Mouse (Mus musculus) midbrain, embryonic 16.5 days (tissue): Measurements from ENCODE around the gene Rhbdf1. TPM values are rescaled to one million over a fixed set of nuclear protein-coding genes. Genes with fewer than 3 reads are reported as not detected.

Source experiments
- ATAC-seq: fragments of 200-750 bp; cut with Nextera tagmentation; 2 replicates; pipeline ENCODE4 v1.8.0; 2017; ENCODE audit warnings: moderate TSS enrichment
- H3K27ac ChIP-seq: fragments of 300-500 bp; sonication (generic); 2 replicates; pipeline ENCODE4 v1.5.1; 2014; ENCODE audit warnings: mild to moderate bottlenecking, low read length, mixed read lengths
- H3K27me3 ChIP-seq: fragments of 300-500 bp; sonication (generic); 2 replicates; pipeline ENCODE4 v1.6.1; 2014; ENCODE audit warnings: low read depth, low read length, mixed read lengths; ENCODE audit not compliant: control insufficient read depth, insufficient read depth
- H3K36me3 ChIP-seq: fragments of 300-500 bp; sonication (generic); 2 replicates; pipeline ENCODE4 v1.6.1; 2014; ENCODE audit warnings: mild to moderate bottlenecking, low read length, moderate library complexity, mixed read lengths; ENCODE audit not compliant: control insufficient read depth, insufficient read depth
- H3K4me1 ChIP-seq: fragments of 300-500 bp; sonication (generic); 2 replicates; pipeline ENCODE4 v1.6.1; 2014; ENCODE audit warnings: mild to moderate bottlenecking, low read length, mixed read lengths; ENCODE audit not compliant: control insufficient read depth, insufficient read depth
- H3K4me2 ChIP-seq: fragments of 300-500 bp; sonication (generic); 2 replicates; pipeline ENCODE4 v1.6.1; 2014; ENCODE audit warnings: mild to moderate bottlenecking, low read length, mixed read lengths
- H3K4me3 ChIP-seq: fragments of 300-500 bp; sonication (generic); 2 replicates; pipeline ENCODE4 v1.5.1; 2014; ENCODE audit warnings: low read depth, mild to moderate bottlenecking, low read length, moderate library complexity, mixed read lengths
- H3K9ac ChIP-seq: fragments of 300-500 bp; sonication (generic); 2 replicates; pipeline ENCODE4 v1.6.1; 2014; ENCODE audit warnings: low read depth, low read length, mixed read lengths
- H3K9me3 ChIP-seq: fragments of 300-500 bp; sonication (generic); replicated peaks from 2 replicates; pipeline ENCODE4 v1.6.1; 2014; ENCODE audit warnings: mild to moderate bottlenecking, low read length, mixed read lengths; ENCODE audit not compliant: control insufficient read depth, poor library complexity, severe bottlenecking
- WGBS: fragments of 180-500 bp; shearing (Covaris S2); extraction: QIAGEN DNeasy Blood & Tissue Kit; methylation state at CpG from one replicate; pipeline ENCODE4 v1.1.7; 2014; 5-methylcytosine and 5-hydroxymethylcytosine counted together
- polyA plus RNA-seq: library from polyadenylated mRNA; unstranded; fragments of >200 nt; fragmentation: Nextera tagmentation; extraction: Ambion mirVana; gene quantifications from 2 replicates; pipeline ENCODE4 v1.2.1, GENCODE M21; 2015

Rhbdf1 gene
- polyA plus RNA-seq, 1 experiment from 2014 or later: 24.0 TPM

- no peak overlapping the region for H3K27ac ChIP-seq
- H3K4me3 ChIP-seq: no peak overlapping the region
- whole genome bisulfite sequencing: 70% methylated on average over 3 of the region's 3 CpGs
- no peaks in the 10 kb centered on the region for H3K9me3 ChIP-seq
- H3K9ac ChIP-seq: no peak overlapping the region
- ATAC-seq: no peak
- no peaks in the 10 kb centered on the region for H3K4me1 ChIP-seq
- H3K36me3 ChIP-seq: peaks cover 19% of the 10 kb centered on the region
- H3K27me3 ChIP-seq: no peaks in the 10 kb centered on the region
- no peak overlapping the region for H3K4me2 ChIP-seq
Measured at GRCm38 (mm10) chr11:32244064-32244463, 22.0 kb upstream of the Rhbdf1 start.

DNA sequence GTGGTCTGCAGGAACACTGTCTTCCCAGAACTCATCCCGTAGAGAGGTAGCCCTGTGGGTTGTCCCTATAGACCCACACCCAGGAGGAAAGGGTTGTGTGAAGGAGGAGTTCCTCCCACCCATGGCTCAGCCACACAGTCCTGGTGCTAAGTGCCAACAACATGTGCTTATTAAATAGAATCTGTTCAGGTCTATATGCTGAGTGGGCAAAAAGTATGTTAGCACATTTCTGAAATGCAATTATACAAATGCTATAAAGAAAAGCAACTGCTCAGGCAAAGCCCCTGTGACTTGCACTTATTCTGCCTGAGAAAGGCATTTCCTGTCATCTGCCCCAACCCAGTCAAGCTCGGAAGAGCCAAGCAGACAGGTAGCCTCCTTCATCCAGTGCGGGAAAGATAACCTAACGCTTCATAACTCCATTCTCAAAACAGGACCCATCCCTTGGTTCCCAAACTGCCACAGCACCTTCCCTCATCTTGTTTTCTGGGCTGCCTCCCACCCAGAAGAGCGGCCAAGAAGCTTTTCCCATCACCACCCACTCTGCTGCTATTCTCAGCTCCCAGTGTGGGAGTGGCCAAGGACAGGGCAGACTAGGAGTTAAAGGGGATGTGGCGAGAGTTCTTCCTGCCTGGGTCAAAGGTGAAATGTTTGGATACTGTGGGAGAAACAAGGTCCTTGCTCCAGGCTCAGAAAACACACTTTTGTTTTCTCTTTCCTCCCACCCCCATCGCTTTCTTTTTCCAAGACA, 21.3 kb upstream of the Rhbdf1 start:
- Histone ChIP-seq H3K9ac (no peak overlapping the region), H3K4me3 (no peak overlapping the region), H3K27ac (no peak overlapping the region), H3K27me3 (no peaks in the 10 kb centered on the region), H3K9me3 (no peaks in the 10 kb centered on the region), H3K4me2 (no peak overlapping the region), H3K36me3 (peaks cover 19% of the 10 kb centered on the region), H3K4me1 (no peaks in the 10 kb centered on the region)
- no peak for ATAC-seq
- WGBS: 80% methylated on average over 7 of the region's 7 CpGs

DNA sequence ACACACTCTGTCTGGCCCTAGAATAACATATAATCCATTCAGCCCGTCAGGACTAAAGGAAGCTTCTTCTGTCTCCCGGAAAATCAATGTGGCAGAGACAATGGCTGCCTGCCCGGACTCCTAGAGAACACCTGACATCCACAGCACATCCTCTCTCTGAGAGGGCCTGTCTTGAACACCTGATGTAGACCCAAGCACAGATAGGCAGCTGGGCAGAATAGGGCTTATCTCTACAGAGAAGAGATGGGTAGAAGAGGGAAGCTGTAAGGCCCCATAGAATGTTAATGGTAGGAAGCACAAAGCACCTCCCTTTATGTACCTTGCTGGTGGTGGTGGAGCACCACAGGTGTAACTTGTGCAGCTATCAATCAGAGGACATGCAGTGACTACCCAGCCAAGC, 20.1 kb upstream of the Rhbdf1 start:
- Histone ChIP-seq H3K4me2 (no peak overlapping the region), H3K9me3 (no peaks in the 10 kb centered on the region), H3K27me3 (no peaks in the 10 kb centered on the region), H3K4me1 (no peaks in the 10 kb centered on the region), H3K4me3 (no peak overlapping the region), H3K36me3 (peaks cover 16% of the 10 kb centered on the region), H3K9ac (no peak overlapping the region), H3K27ac (no peak overlapping the region)
- no peak for ATAC-seq
- WGBS: 70% methylated on average over 3 of the region's 3 CpGs

DNA sequence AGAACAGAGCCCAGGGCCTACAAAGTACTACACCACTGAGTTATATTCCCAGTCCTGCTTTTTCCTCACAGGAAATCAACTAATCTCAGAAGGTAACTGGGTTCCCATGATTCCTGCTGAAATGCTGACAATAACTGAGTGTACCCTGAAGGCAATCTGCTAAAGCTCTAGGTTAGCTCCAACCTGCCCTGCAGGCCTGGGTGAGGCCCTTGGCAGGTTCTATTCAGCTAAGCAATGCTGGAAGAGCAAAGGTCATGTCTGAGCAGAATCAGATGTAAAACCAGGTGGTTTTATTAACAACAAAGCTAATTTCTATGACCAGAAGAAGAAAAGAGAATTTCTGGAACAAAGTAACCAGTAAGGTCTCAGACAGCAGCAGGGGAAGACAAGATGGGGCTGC, 19.3 kb upstream of the Rhbdf1 start:
- no peak overlapping the region for H3K4me2 ChIP-seq
- H3K9me3 ChIP-seq: no peaks in the 10 kb centered on the region
- no peak for ATAC-seq
- H3K27ac ChIP-seq: no peak overlapping the region
- H3K4me3 ChIP-seq: no peak overlapping the region
- peaks cover 9% of the 10 kb centered on the region for H3K36me3 ChIP-seq
- peaks cover 3% of the 10 kb centered on the region for H3K4me1 ChIP-seq
- no peak overlapping the region for H3K9ac ChIP-seq
- no peaks in the 10 kb centered on the region for H3K27me3 ChIP-seq

DNA sequence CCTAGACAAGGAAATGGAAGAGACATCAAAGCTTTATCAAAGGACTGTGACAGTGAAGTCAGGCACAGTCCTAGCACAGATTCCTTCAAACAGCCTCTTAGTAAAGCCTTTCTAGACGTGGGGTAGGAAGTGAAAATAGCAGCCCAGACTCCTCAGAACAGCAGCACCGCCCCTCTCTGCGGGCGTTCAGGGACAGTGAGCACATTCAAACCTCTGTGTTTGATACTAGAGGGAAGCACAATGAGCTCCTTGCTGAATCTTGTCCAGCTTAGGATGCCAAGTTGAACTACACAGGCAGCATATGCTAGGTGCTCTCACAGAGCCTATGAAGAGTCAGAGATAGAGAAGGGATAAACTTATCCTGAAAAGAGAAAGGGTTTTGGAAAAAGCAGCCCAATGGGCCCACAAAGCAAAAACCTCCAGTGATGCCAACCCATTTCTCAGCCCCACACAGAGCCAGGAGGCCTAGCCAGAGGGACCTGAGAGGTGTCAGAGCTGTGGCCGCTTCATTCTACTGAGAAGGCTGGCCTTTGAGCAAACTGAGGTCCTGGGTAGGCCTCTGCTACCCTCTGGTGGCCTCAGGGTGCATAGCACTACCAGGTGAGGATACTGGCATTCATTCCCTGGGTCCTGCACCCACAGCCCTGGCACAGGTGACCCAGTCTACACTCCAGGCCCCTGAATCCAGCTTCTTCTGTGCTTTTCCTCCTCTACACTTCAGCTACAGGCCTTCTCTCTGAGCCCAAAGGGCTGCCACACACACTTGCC, 16.2 kb upstream of the Rhbdf1 start:
- no peak overlapping the region for H3K4me3 ChIP-seq
- H3K27me3 ChIP-seq: no peaks in the 10 kb centered on the region
- H3K36me3 ChIP-seq: peaks cover 10% of the 10 kb centered on the region
- H3K4me2 ChIP-seq: no peak overlapping the region
- peak; percentile 49; the same call in 1 of the 2 replicates for ATAC-seq
- H3K4me1 ChIP-seq: peaks cover 17% of the 10 kb centered on the region
- no peak overlapping the region for H3K9ac ChIP-seq
- no peak overlapping the region for H3K27ac ChIP-seq
- H3K9me3 ChIP-seq: no peaks in the 10 kb centered on the region
- 63% methylated on average over 5 of the region's 5 CpGs for WGBS

DNA sequence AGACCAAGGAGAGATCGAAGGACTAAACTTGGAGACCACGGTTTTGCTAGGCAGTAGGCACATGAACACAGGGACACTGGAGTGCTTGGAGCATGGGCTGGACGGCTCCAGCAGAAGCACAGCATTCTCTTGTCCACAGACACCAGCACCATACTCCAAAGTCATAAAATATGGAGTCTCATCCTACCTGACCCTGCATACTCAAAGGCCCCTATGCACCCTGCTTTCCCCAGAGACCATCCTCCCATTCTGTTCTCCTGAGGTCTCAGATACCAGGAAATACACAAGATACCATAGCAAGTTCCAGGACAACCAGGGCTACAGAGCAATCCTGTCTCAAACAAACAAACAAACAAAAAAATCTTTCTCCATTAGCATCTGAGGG, 15.3 kb upstream of the Rhbdf1 start:
- Histone ChIP-seq H3K9ac (no peak overlapping the region), H3K4me3 (no peak overlapping the region), H3K27me3 (no peaks in the 10 kb centered on the region), H3K27ac (no peak overlapping the region), H3K36me3 (peaks cover 10% of the 10 kb centered on the region), H3K4me2 (no peak overlapping the region), H3K9me3 (no peaks in the 10 kb centered on the region), H3K4me1 (peaks cover 17% of the 10 kb centered on the region)
- no peak for ATAC-seq
- 93% methylated on average over 3 of the region's 3 CpGs for WGBS

- H3K36me3 ChIP-seq: peaks cover 11% of the 10 kb centered on the region
Measured at GRCm38 (mm10) chr11:32236712-32237410, 14.8 kb upstream of the Rhbdf1 start.

GRCm38 (mm10) chr11:32236132-32236531, 14.0 kb upstream of the Rhbdf1 start:
- peak; percentile 33; the same call in 1 of the 2 replicates for ATAC-seq
- Histone ChIP-seq H3K36me3 (peaks cover 11% of the 10 kb centered on the region), H3K9ac (no peak overlapping the region), H3K27me3 (no peaks in the 10 kb centered on the region), H3K27ac (peak overlapping the region; percentile 72), H3K4me2 (no peak overlapping the region), H3K4me1 (peaks cover 17% of the 10 kb centered on the region), H3K9me3 (no peaks in the 10 kb centered on the region), H3K4me3 (no peak overlapping the region)
- 58% methylated on average over 2 of the region's 2 CpGs for WGBS

More at GRCm38 (mm10) chr11:32236712-32237410, 14.8 kb upstream of the Rhbdf1 start:
- no peak overlapping the region for H3K4me2 ChIP-seq
- no peaks in the 10 kb centered on the region for H3K9me3 ChIP-seq
- H3K27ac ChIP-seq: peak overlapping the region; percentile 72
- peaks cover 17% of the 10 kb centered on the region for H3K4me1 ChIP-seq
- H3K27me3 ChIP-seq: no peaks in the 10 kb centered on the region
- ATAC-seq: no peak
- no peak overlapping the region for H3K4me3 ChIP-seq
- WGBS: 57% methylated on average over 9 of the region's 9 CpGs
- H3K9ac ChIP-seq: no peak overlapping the region

GRCm38 (mm10) chr11:32235646-32236045, 13.5 kb upstream of the Rhbdf1 start:
- Histone ChIP-seq H3K27ac (peak overlapping the region; percentile 72), H3K9ac (no peak overlapping the region), H3K27me3 (no peaks in the 10 kb centered on the region), H3K9me3 (no peaks in the 10 kb centered on the region), H3K4me1 (peaks cover 17% of the 10 kb centered on the region), H3K36me3 (peaks cover 11% of the 10 kb centered on the region), H3K4me3 (no peak overlapping the region), H3K4me2 (no peak overlapping the region)
- ATAC-seq: peak; percentile 72
- WGBS: 20% methylated on average over 3 of the region's 3 CpGs
